Comparison of ENCODE assay signal across 9 mouse cellular contexts in genomic region chr12:29527048-29527761, GRCm38 (mm10). TPM values are rescaled to one million over a fixed set of nuclear protein-coding genes. Genes with fewer than 3 reads are reported as not detected.
A peak's percentile ranks its signal among the peaks of the same experiment; 100 is the strongest.
DNase-seq lines count a peak whose midpoint lies in the region; ATAC-seq and TF ChIP-seq lines count a peak whose summit lies in the region.
"Had no signal": no experiment of that assay in that cellular context is flagged by ENCODE, and none has a peak within 500 bp of the region (broad histone marks: within the 10 kb centered on the region; RNA-seq: fewer than 3 reads in every experiment).

No protein-coding gene starts in this region.

- H3K4me3 ChIP-seq in heart, embryonic 16.5 days (ENCODE audit: low read length) = peak overlapping the region; percentile 41
- peak overlapping the region; percentile 40 for H3K4me3 ChIP-seq in cortical plate, adult 2 months (ENCODE audit: insufficient read depth, low read length)
- H3K4me3 ChIP-seq: liver, embryonic 13.5 days had no signal

- DNase-seq in heart, adult 8-10 months (ENCODE audit: low spot score) = no peak
- peak; percentile 1 to 7 for DNase-seq in heart, postnatal 10 days
- DNase-seq in left cerebral cortex, postnatal 25 days (ENCODE audit: low spot score in 2 of 2) = peak; percentile 84 to 89
- DNase-seq in right cerebral cortex, adult 2 months (ENCODE audit: low spot score in 2 of 2) = peak; percentile 76 to 78
- DNase-seq in urinary bladder, postnatal 36 days (ENCODE audit: low spot score in 2 of 2) = no peak
- DNase-seq: liver, embryonic 13.5 days had no signal

- H3K36me3 ChIP-seq in heart, embryonic 16.5 days (ENCODE audit: control insufficient read depth, insufficient read depth) = no peaks in the 10 kb centered on the region
- H3K36me3 ChIP-seq: liver, embryonic 13.5 days had no signal

- no peak overlapping the region for H3K27ac ChIP-seq in heart, embryonic 16.5 days (ENCODE audit: low read length)
- H3K27ac ChIP-seq in cortical plate, adult 2 months (ENCODE audit: insufficient read depth, low read length) = peak overlapping the region; percentile 82
- H3K27ac ChIP-seq: liver, embryonic 13.5 days had no signal

- intact Hi-C loops in heart, postnatal 10 days (cut with DNase I) = no loop called here
- intact Hi-C loops in left cerebral cortex, postnatal 25 days (cut with DNase I) = loop anchor here (1.0 to 5.0 kb wide), 3 partner anchors 159 to 236 kb away; no protein-coding TSS in a partner anchor

- TF ChIP-seq CTCF in cortical plate, adult 2 months (IDR thresholded peaks at IDR 0.05; ENCODE audit: extremely low read depth, insufficient read depth, low read length) = no peak

- WGBS in heart, embryonic 16.5 days = 2% methylated on average over 27 of the region's 27 CpGs

- ATAC-seq in heart, embryonic 16.5 days (replicated peaks; ENCODE audit: extremely low read depth, insufficient read depth, low FRiP score) = no peak
- no peak for ATAC-seq in activated CD4-positive, CD25-positive, alpha-beta regulatory T cell, adult 4 months

- H3K9me3 ChIP-seq in heart, embryonic 16.5 days (replicated peaks; ENCODE audit: control insufficient read depth, low read length) = no peaks in the 10 kb centered on the region
- H3K9me3 ChIP-seq: liver, embryonic 13.5 days had no signal

- H3K4me2 ChIP-seq in heart, embryonic 16.5 days (ENCODE audit: low read depth, low read length) = peak overlapping the region; percentile 61
- H3K4me2 ChIP-seq: liver, embryonic 13.5 days had no signal

- peak; percentile 88 for TF ChIP-seq POLR2A in cortical plate, adult 2 months (IDR thresholded peaks at IDR 0.05; ENCODE audit: extremely low read depth, insufficient read depth, low read length)

- H3K9ac ChIP-seq in heart, embryonic 16.5 days (ENCODE audit: low read length) = no peak overlapping the region
- H3K9ac ChIP-seq: liver, embryonic 13.5 days had no signal

- H3K4me1 ChIP-seq in heart, embryonic 16.5 days (ENCODE audit: control insufficient read depth, insufficient read depth, low read length) = no peaks in the 10 kb centered on the region
- no peaks in the 10 kb centered on the region for H3K4me1 ChIP-seq in cortical plate, adult 2 months (ENCODE audit: control insufficient read depth, insufficient read depth, low read length)
- H3K4me1 ChIP-seq: liver, embryonic 13.5 days had no signal

- H3K27me3 ChIP-seq in heart, embryonic 16.5 days (ENCODE audit: control insufficient read depth, insufficient read depth, low read length) = peaks cover 18% of the 10 kb centered on the region

RNA-seq across cellular contexts. Expression of gene Myt1l, which starts 1.0 kb away (rescaled TPM):
- polyA plus RNA-seq in heart, embryonic 16.5 days (2015; fragmentation: Nextera tagmentation; extraction: Ambion mirVana) = 0.03 and 0.07 TPM in 2 replicates
- total RNA-seq in heart, adult 8-10 months (2022) = under 1 TPM in 1 of 4 experiments, not detected in 3; 0.06 TPM
- polyA plus RNA-seq in cortical plate, adult 2 months (2012; rRNA removed) = 71.5 and 74.1 TPM in 2 replicates
- total RNA-seq in heart, postnatal 10 days (2021) = under 1 TPM in 1 of 2 experiments, not detected in 1; 0.31 TPM
- total RNA-seq in left cerebral cortex, postnatal 25 days (2021) = 100 to 1,000 TPM; 218 to 245 TPM
- not detected for polyA plus RNA-seq in activated CD4-positive, CD25-positive, alpha-beta regulatory T cell, adult 4 months (2017; shearing (Covaris generic))

Comparison
In these comparisons a context has a peak if more than half of its experiments do, and no peak if none do; other contexts are left out.
1. DNase-seq: peak in heart, postnatal 10 days (2 of 2), left cerebral cortex, postnatal 25 days (2 of 2) and right cerebral cortex, adult 2 months (2 of 2); none in heart, adult 8-10 months (single experiment) and urinary bladder, postnatal 36 days (0 of 2).
2. RNA of gene Myt1l, which starts 1.0 kb away (total RNA-seq): 218 to 245 TPM in left cerebral cortex, postnatal 25 days; 0.31 TPM in heart, postnatal 10 days and 0.06 TPM in heart, adult 8-10 months; every median in the first group is over 100 times any median in the second.